Mouse (Mus musculus) CH12.LX (cell line): ENCODE data around the gene Mrps36.

Experiments
- BHLHE40 ChIP-seq: IDR thresholded peaks from 2 replicates; pipeline ENCODE4 v1.6.1; 2011; ENCODE audit warnings: mild to moderate bottlenecking, low read depth, low read length, improper control_type of control experiment
- CTCF ChIP-seq, 2 experiments: IDR thresholded peaks in 1 of 2; conservative IDR thresholded peaks in 1 of 2; 2 replicates each; pipeline ENCODE4 v1.5.1; 2011 to 2012; ENCODE audit warnings: low read depth in 2 of 2, low read length in 2 of 2, improper control_type of control experiment in 1 of 2, inconsistent platforms in 1 of 2, mild to moderate bottlenecking in 1 of 2, moderate library complexity in 1 of 2
- ELF1 ChIP-seq: IDR thresholded peaks from 2 replicates; pipeline ENCODE4 v1.6.1; 2014; ENCODE audit warnings: low read depth, mild to moderate bottlenecking, inconsistent platforms, low read length, improper control_type of control experiment
- EP300 ChIP-seq: IDR thresholded peaks from 2 replicates; pipeline ENCODE4 v1.6.1; 2011; ENCODE audit warnings: low read length, improper control_type of control experiment
- ETS1 ChIP-seq: conservative IDR thresholded peaks from 2 replicates; pipeline ENCODE4 v1.6.1; 2012; ENCODE audit warnings: low read depth, mild to moderate bottlenecking, inconsistent platforms, low read length, improper control_type of control experiment, moderate library complexity
- KAT2A ChIP-seq: IDR thresholded peaks from 2 replicates; pipeline ENCODE4 v1.6.1; 2012; ENCODE audit warnings: low read length, improper control_type of control experiment, inconsistent platforms; ENCODE audit not compliant: insufficient replicate concordance
- MAX ChIP-seq: IDR thresholded peaks from 2 replicates; pipeline ENCODE4 v1.6.1; 2011; ENCODE audit warnings: low read length, improper control_type of control experiment
- MXI1 ChIP-seq: IDR thresholded peaks from 2 replicates; pipeline ENCODE4 v1.6.1; 2011; ENCODE audit warnings: mild to moderate bottlenecking, low read depth, low read length, improper control_type of control experiment
- POLR2A ChIP-seq: IDR thresholded peaks from 2 replicates; pipeline ENCODE4 v1.6.1; 2011; ENCODE audit warnings: low read depth, mild to moderate bottlenecking, improper control_type of control experiment, low read length
- SIN3A ChIP-seq: IDR thresholded peaks from 2 replicates; pipeline ENCODE4 v1.6.1; 2012; ENCODE audit warnings: low read length, improper control_type of control experiment, inconsistent platforms
- ZKSCAN1 ChIP-seq: IDR thresholded peaks from 2 replicates; pipeline ENCODE4 v1.6.1; 2012; ENCODE audit warnings: low read depth, inconsistent platforms, low read length, improper control_type of control experiment, borderline replicate concordance

DNA sequence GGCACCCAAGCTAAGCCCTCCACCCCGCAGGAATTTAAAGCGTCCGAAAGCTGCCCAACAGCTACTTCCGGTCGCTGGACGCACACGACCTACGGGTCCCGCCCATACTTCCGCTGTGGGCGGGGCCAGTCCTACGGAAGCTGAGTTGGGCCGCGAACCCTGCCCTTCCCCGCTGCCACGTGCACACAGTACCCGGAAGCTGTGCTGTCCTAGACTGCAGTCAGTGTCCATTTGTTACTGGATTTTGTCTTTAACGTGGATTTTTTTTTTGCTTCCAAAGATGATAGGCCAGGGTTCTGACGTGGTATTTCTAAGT, 13.6 kb downstream of the Mrps36 start, which contains the start of gene Cdk7:
- TF ChIP-seq KAT2A (peak; percentile 87; the same call in 1 of the 2 replicates), CTCF (conservative IDR thresholded peaks at IDR 0.05 in 1 of 2, IDR thresholded peaks at IDR 0.05 in 1 of 2; ENCODE audit: low read depth in 2 of 2, low read length in 2 of 2) (no peak), SIN3A (peak; percentile 97), ELF1 (peak; percentile 100), POLR2A (peak; percentile 88), EP300 (0 out of 2 replicates have a peak, but pooled peaks have one; percentile 12), BHLHE40 (peak; percentile 96), ETS1 (peak; percentile 41; the same call in 1 of the 2 replicates), MAX (peak; percentile 100), ZKSCAN1 (no peak), MXI1 (peak; percentile 99)
